Mouse (Mus musculus): ENCODE results near the gene Olfr152. TPM values are rescaled to one million over a fixed set of nuclear protein-coding genes. Genes with fewer than 3 reads are reported as not detected.

The Olfr152 gene
- not detected for total RNA-seq (2021)
- long read RNA-seq: 0 reads

DNA sequence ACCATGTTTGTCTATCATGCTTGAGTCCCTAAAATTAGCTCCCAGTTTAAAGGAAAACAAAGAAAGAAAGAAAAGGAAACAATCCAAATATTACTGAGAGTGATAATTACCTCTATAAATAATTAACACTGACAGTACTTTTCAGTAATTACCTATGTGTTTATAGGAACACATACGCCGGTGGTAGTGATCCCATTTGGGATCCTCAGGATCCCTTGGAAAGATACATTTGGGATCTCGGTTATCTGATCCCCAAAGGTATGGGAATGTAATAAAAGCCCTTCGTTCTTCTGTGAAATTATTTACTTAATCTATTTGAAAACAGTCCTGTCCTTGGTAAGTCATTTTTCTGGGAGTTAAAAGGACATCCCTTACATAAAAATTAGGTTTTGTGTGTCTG is at the start of gene Olfr152:
Gene Olfr152, plus strand, starts transcription at position 301 of the 400 bp plus-strand sequence.
- DNase-seq (ENCODE audit: low spot score in 2 of 2): no peak

DNA sequence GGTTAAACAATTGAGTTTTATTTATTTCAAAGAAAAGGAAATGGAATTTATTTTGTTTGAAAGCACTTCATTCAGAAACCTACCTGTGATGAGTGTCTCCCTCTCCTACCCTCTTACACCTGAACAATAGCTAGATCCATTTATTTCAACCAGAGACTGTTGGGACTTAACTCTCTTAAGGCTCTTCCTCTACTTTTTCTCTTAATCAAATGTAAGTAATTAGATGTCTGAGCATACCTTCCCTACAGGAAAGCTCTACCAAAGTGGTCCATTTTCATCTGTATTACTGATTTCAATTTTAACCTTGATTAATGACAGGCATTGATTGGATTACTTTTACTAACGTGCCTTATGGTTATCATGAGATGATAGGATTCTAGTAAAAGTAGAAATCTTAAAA is 39.4 kb upstream of the Olfr152 start, which contains the start of gene Olfr1138:
Gene Olfr1138, minus strand, starts transcription at position 101 of the 400 bp plus-strand sequence.
- DNase-seq (ENCODE audit: low spot score in 2 of 2): no peak

DNA sequence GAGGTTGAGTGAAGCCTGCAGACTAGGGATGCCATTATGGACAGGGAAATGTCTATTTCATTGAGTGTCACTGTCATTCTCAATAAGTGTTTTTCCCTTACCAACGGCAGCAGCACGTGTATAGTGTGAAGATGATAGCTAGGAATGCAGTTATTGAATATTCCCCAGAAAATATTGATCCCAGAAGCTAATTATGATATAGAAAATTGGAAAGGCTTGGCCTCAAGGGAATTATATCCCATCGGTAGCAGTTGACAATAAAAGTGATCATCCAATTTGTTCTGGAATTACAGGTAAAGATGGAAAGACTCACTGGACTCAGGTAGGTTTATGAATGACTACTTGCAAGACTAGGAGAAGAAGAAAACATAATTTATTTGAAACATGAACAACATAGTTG is 35.8 kb upstream of the Olfr152 start, which contains the start of gene Olfr1140:
Gene Olfr1140, plus strand, starts transcription at position 301 of the 400 bp plus-strand sequence.
- DNase-seq (ENCODE audit: low spot score in 2 of 2): no peak

DNA sequence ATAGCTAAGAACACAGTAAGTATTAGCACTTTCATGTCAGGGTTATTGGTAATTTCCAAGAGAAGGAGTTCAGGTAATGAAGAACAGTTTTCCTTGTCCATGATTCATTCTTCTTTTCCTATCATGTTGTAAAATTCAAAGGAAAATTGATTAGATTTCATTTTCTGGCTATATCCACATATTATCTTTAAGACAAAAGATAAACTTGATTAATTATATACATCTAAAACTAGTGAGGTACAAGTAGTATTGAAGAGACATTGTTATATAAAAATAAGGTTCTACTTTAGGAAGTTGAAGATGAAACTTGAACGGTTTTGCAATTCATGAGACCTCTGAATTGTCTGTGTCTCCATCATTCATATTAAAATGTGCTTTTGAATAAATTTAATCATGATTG is 25.4 kb upstream of the Olfr152 start, which contains the start of gene Olfr1141:
Gene Olfr1141, minus strand, starts transcription at position 101 of the 400 bp plus-strand sequence.
- no peak for DNase-seq (ENCODE audit: low spot score in 2 of 2)

DNA sequence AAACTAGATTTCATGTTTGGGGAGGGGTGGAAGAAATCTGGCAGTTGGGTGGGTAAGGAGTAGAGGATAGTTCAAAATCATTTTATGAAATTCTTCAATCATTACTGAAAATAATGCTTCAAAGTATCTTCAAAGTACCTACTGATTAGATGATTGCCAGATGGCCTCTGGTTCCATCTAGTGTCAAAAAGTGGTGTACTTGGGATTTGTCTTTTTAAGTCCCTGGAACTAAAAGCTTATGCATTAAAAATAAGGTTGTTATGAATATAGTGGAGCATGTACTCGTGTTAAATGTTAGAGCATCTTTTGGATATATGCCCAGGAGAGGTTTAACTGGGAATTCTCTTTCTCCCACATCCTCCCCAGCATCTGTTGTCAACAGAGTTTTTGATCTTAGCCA is 3.1 kb upstream of the Olfr152 start:
- DNase-seq (ENCODE audit: low spot score in 2 of 2): no peak

DNA sequence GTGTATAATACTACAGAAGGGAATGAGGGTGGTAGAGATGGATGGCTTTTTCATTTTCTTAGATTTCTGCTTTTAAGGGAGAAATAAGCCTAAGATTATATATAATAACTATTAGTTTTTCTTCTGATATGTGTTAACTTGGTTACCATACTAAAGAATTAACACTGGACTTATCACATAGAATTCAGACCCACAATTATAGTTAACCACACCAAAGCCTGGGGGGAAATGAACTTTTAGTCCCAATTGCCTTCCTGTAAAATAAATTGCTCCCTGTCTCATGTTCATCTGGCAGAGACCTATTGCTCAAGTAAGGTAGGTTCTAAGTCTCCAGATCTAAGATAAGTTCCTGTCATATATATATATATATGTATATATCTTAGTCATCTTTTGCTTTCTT is 21.0 kb downstream of the Olfr152 start, which contains the start of gene Olfr1143:
Gene Olfr1143, plus strand, starts transcription at position 301 of the 400 bp plus-strand sequence.
- no peak for DNase-seq (ENCODE audit: low spot score in 2 of 2)

DNA sequence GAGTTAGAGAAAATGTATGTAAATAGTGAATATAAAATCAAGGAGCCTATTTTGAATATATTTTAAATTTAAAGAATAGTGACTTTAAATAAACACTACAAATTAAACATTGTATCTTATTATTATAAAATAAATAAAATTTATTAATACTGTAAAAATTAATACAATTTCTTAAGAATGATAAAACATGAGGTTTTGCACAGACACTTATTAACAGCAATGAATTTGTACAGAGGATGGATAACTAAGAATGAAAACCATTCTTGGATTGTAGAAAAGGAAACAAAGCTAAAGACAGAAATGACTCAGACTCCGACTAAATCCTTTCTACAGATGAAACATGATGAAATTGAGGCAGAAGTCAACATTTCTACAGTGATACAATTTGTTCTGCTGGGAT is 30.2 kb downstream of the Olfr152 start, which contains the start of gene Olfr1145:
Gene Olfr1145, plus strand, starts transcription at position 301 of the 400 bp plus-strand sequence.
- no peak for DNase-seq (ENCODE audit: low spot score in 2 of 2)

DNA sequence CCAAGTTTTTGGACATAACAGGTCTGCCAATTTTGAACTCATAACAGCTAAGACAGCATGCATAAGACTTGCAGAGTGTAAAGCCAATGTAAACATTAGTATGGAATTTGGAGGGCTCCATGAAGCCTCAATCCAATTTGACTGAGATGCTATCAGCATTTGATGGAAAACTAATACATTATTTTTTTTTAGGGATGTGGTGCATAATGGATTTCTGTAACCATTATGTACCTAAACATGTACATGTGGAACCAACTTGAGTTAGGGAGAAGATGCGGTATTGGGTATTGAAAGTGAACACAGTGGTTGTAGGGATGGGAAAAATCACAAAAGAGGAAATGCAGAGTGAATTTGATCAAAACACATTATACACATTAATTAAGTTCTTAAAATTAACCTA is 51.0 kb downstream of the Olfr152 start, which contains the start of gene Olfr1148:
Gene Olfr1148, plus strand, starts transcription at position 301 of the 400 bp plus-strand sequence.
- DNase-seq (ENCODE audit: low spot score in 2 of 2): no peak

Other genes with a start within 250 kb of the Olfr152 start
- gene Olfr153, start 247.7 kb upstream of the Olfr152 start, total RNA-seq (2021): not detected
- gene Olfr1128, start 233.9 kb upstream of the Olfr152 start, total RNA-seq (2021): not detected
- not detected for gene Olfr1129, start 205.6 kb upstream of the Olfr152 start, total RNA-seq (2021)
- gene Olfr1130, start 173.3 kb upstream of the Olfr152 start, total RNA-seq (2021): not detected
- not detected for gene Olfr1131, start 152.4 kb upstream of the Olfr152 start, total RNA-seq (2021)
- not detected for gene Olfr1132, start 141.9 kb upstream of the Olfr152 start, total RNA-seq (2021)
- not detected for gene Olfr1133, start 132.1 kb upstream of the Olfr152 start, total RNA-seq (2021)
- not detected for gene Olfr1134, start 121.0 kb upstream of the Olfr152 start, total RNA-seq (2021)
- not detected for gene Olfr1135, start 105.8 kb upstream of the Olfr152 start, total RNA-seq (2021)
- gene Olfr1136, start 85.5 kb upstream of the Olfr152 start, total RNA-seq (2021): not detected
- not detected for gene Olfr1137, start 66.3 kb upstream of the Olfr152 start, total RNA-seq (2021)
- not detected for gene Olfr1138, start 39.5 kb upstream of the Olfr152 start, total RNA-seq (2021)
- not detected for gene Olfr1140, start 35.7 kb upstream of the Olfr152 start, total RNA-seq (2021)
- not detected for gene Olfr1141, start 25.5 kb upstream of the Olfr152 start, total RNA-seq (2021)
- not detected for gene Olfr1143, start 21.1 kb downstream of the Olfr152 start, total RNA-seq (2021)
- not detected for gene Olfr1145, start 30.3 kb downstream of the Olfr152 start, total RNA-seq (2021)
- not detected for gene Olfr1148, start 51.0 kb downstream of the Olfr152 start, total RNA-seq (2021)
- not detected for gene Olfr1150-ps1, start 64.5 kb downstream of the Olfr152 start, total RNA-seq (2021)
- gene Olfr1151, start 76.4 kb downstream of the Olfr152 start, total RNA-seq (2021): not detected
- under 1 TPM in 1 of 2 experiments, not detected in 1; 0.04 TPM for gene Olfr1152, start 87.0 kb downstream of the Olfr152 start, total RNA-seq (2021)
- gene Olfr1153, start 115.5 kb downstream of the Olfr152 start, total RNA-seq (2021): not detected
- not detected for gene Olfr1154, start 125.7 kb downstream of the Olfr152 start, total RNA-seq (2021)
- gene Olfr1155, start 165.7 kb downstream of the Olfr152 start, total RNA-seq (2021): not detected
- gene Olfr1156, start 173.6 kb downstream of the Olfr152 start, total RNA-seq (2021): not detected
- not detected for gene Olfr1157, start 188.8 kb downstream of the Olfr152 start, total RNA-seq (2021)
- not detected for gene Olfr74, start 195.2 kb downstream of the Olfr152 start, total RNA-seq (2021)
- not detected for gene Olfr1158, start 210.6 kb downstream of the Olfr152 start, total RNA-seq (2021)
- not detected for gene Olfr1160, start 228.8 kb downstream of the Olfr152 start, total RNA-seq (2021)
- not detected for gene Olfr1161, start 243.3 kb downstream of the Olfr152 start, total RNA-seq (2021)